Mouse (Mus musculus): ENCODE results near the gene Dnajc30.
A peak's percentile ranks its signal among the peaks of the same experiment; 100 is the strongest.

Dnajc30 gene

DNA sequence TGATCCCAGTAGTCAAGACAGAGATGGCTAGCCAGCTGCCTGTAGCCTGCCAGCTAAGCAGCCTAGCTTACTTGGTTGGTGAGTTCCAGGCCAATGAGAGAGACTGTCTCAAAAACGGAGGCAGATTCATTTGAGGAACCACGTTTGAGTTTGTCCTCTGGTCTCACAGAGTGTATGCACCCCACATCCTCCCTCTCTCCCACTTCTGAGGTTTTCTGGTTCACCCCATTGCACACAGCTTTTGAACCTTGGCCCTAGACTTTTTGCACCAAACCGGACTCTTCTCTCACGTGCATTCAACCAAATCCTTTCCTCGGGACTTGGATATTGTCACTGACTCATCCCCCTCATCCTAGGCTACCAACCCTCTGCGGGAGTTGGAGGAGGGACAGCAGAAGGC lies 46.0 kb downstream of the Dnajc30 start:
- Histone ChIP-seq H3K27me3 (ENCODE audit: control insufficient read depth, insufficient read depth, low read length, poor library complexity, severe bottlenecking) (no peaks in the 10 kb centered on the region), H3K36me3 (ENCODE audit: control insufficient read depth, insufficient read depth, low read length, poor library complexity, severe bottlenecking) (no peaks in the 10 kb centered on the region)
- peak; percentile 21 for DNase-seq (ENCODE audit: low read depth, low spot score)

DNA sequence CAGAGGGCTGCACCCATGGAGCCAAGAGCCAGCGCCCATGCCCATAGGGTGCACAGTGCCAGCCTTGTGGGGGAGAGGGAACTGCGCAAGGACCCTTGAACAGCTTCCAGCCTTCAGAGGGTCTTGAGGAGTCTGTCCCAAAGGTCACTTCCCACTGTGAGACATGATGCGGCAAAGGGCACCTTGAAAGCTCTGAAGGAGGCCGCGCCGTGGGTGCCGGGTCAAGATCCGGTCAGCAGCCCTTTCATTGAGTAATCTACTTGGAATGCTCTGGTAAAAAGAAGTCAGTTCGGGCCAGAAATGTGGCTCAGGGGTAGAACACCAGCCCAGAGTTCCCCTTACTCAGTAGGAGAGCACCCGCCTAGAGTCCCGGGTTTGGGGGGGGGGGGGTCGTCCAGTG lies 49.8 kb downstream of the Dnajc30 start:
- H3K27me3 ChIP-seq (ENCODE audit: control insufficient read depth, insufficient read depth, low read length, poor library complexity, severe bottlenecking), result no peaks in the 10 kb centered on the region
- no peak for DNase-seq (ENCODE audit: low read depth, low spot score)
- H3K36me3 ChIP-seq (ENCODE audit: control insufficient read depth, insufficient read depth, low read length, poor library complexity, severe bottlenecking), result no peaks in the 10 kb centered on the region

DNA sequence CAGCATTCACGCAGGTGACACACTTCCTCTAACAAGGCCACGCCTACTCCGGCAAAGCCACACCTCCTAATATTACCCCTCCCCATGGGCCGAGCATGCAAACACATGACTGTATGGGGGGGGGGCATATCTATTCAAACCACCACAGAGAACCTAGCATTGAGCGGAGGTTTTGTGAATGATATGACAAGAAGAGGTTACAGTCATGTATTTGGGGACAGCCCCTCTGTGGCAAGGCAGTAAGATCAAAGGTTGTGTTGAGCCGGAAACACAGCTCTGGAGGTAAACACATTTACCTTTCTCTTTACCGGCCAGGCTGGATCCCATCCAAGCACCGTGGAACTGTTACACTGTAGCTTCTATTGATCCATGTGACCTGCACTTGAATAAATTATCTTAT lies 51.2 kb downstream of the Dnajc30 start:
- H3K27me3 ChIP-seq (ENCODE audit: control insufficient read depth, insufficient read depth, low read length, poor library complexity, severe bottlenecking), result no peaks in the 10 kb centered on the region
- peak; percentile 13 for DNase-seq (ENCODE audit: low read depth, low spot score)

More for the DNA sequence above, 51.2 kb downstream of the Dnajc30 start:
- H3K36me3 ChIP-seq (ENCODE audit: control insufficient read depth, insufficient read depth, low read length, poor library complexity, severe bottlenecking), result no peaks in the 10 kb centered on the region

Measured in splenic B cell, adult 2 months (primary cell).